Mouse (Mus musculus): Measurements from ENCODE around the gene Abcc8.

Abcc8 gene

GRCm38 (mm10) chr7:46061614-46062013, 118.2 kb downstream of the Abcc8 start:
- in situ Hi-C loops (cut with MboI, MseI), result no loop called here

GRCm38 (mm10) chr7:46060688-46061087, 119.1 kb downstream of the Abcc8 start:
- in situ Hi-C loops (cut with MboI, MseI), result no loop called here

GRCm38 (mm10) chr7:46058882-46059281, 121.0 kb downstream of the Abcc8 start:
- in situ Hi-C loops (cut with MboI, MseI), result no loop called here

Measured in T-helper 17 cell (primary cell).